Mouse (Mus musculus) kidney, embryonic 14.5 days (tissue): ENCODE results near the gene Grhl3. TPM values are rescaled to one million over a fixed set of nuclear protein-coding genes. Genes with fewer than 3 reads are reported as not detected.

Experiments
- ATAC-seq: fragments of 200-750 bp; cut with Nextera tagmentation; 2 replicates; pipeline ENCODE4 v1.8.0; 2017; ENCODE audit warnings: moderate number of reproducible peaks, mild to moderate bottlenecking, moderate TSS enrichment, moderate library complexity; ENCODE audit not compliant: low FRiP score, low TSS enrichment
- H3K27ac ChIP-seq: fragments of 300-500 bp; sonication (generic); 2 replicates; pipeline ENCODE4 v1.5.1; 2014; ENCODE audit warnings: low read depth, mild to moderate bottlenecking, low read length, moderate library complexity, mixed read lengths
- H3K27me3 ChIP-seq: fragments of 300-500 bp; sonication (generic); 2 replicates; pipeline ENCODE4 v1.6.1; 2014; ENCODE audit warnings: mild to moderate bottlenecking, low read length; ENCODE audit not compliant: control insufficient read depth, insufficient read depth
- H3K36me3 ChIP-seq: fragments of 300-500 bp; sonication (generic); 2 replicates; pipeline ENCODE4 v1.6.1; 2014; ENCODE audit warnings: low read length, mixed read lengths; ENCODE audit not compliant: control insufficient read depth, insufficient read depth
- H3K4me1 ChIP-seq: fragments of 300-500 bp; sonication (generic); 2 replicates; pipeline ENCODE4 v1.6.1; 2014; ENCODE audit warnings: low read length, mixed read lengths; ENCODE audit not compliant: control insufficient read depth, insufficient read depth
- H3K4me2 ChIP-seq: fragments of 300-500 bp; sonication (generic); replicated peaks from 2 replicates; pipeline ENCODE4 v1.6.1; 2014; ENCODE audit warnings: low read depth, mild to moderate bottlenecking, low read length
- H3K4me3 ChIP-seq: fragments of 300-500 bp; sonication (generic); 2 replicates; pipeline ENCODE4 v1.5.1; 2014; ENCODE audit warnings: mild to moderate bottlenecking, low read length
- H3K9ac ChIP-seq: fragments of 300-500 bp; sonication (generic); 2 replicates; pipeline ENCODE4 v1.6.1; 2014; ENCODE audit warnings: low read depth, mild to moderate bottlenecking, low read length, moderate library complexity
- H3K9me3 ChIP-seq: fragments of 300-500 bp; sonication (generic); 2 replicates; pipeline ENCODE4 v1.6.1; 2016; ENCODE audit warnings: low read length; ENCODE audit not compliant: control insufficient read depth
- WGBS: fragments of 180-500 bp; shearing (Covaris S2); extraction: QIAGEN DNeasy Blood & Tissue Kit; methylation state at CpG from one replicate; pipeline ENCODE4 v1.1.7; 2014; 5-methylcytosine and 5-hydroxymethylcytosine counted together
- polyA plus RNA-seq: library from polyadenylated mRNA; unstranded; fragments of >200 nt; fragmentation: Nextera tagmentation; extraction: Ambion mirVana; gene quantifications from 2 replicates; pipeline ENCODE4 v1.2.1, GENCODE M21; 2014

Grhl3 gene
- polyA plus RNA-seq, 1 experiment from 2014 or later: 2.3 TPM

GRCm38 (mm10) chr4:135546008-135546407 lies 27.4 kb downstream of the Grhl3 start:
- no peaks in the 10 kb centered on the region for H3K27me3 ChIP-seq
- no peak overlapping the region for H3K9ac ChIP-seq
- no peak overlapping the region for H3K4me3 ChIP-seq
- no peak for ATAC-seq
- 87% methylated on average over 7 of the region's 7 CpGs for WGBS
- H3K4me2 ChIP-seq: no peak overlapping the region
- peaks cover 46% of the 10 kb centered on the region for H3K4me1 ChIP-seq
- H3K27ac ChIP-seq: no peak overlapping the region
- H3K9me3 ChIP-seq: no peaks in the 10 kb centered on the region
- no peaks in the 10 kb centered on the region for H3K36me3 ChIP-seq

- no peaks in the 10 kb centered on the region for H3K9me3 ChIP-seq
- H3K9ac ChIP-seq: peak overlapping the region; percentile 34; the same call in 1 of the 2 replicates
- peak; percentile 13; the same call in 1 of the 2 replicates for ATAC-seq
- peaks cover 46% of the 10 kb centered on the region for H3K4me1 ChIP-seq
- H3K36me3 ChIP-seq: no peaks in the 10 kb centered on the region
- no peak overlapping the region for H3K27ac ChIP-seq
- peak overlapping the region; percentile 33 for H3K4me2 ChIP-seq
- no peaks in the 10 kb centered on the region for H3K27me3 ChIP-seq
- H3K4me3 ChIP-seq: peak overlapping the region; percentile 24
- 9% methylated on average over 8 of the region's 8 CpGs for WGBS
These were observed 28.3 kb downstream of the Grhl3 start for GRCm38 (mm10) chr4:135545080-135545511.

GRCm38 (mm10) chr4:135544284-135544683 lies 29.1 kb downstream of the Grhl3 start:
- H3K9me3 ChIP-seq: no peaks in the 10 kb centered on the region
- no peaks in the 10 kb centered on the region for H3K27me3 ChIP-seq
- 0 out of 2 replicates have a peak, but pooled peaks have one; percentile 25 for ATAC-seq
- H3K27ac ChIP-seq: no peak overlapping the region
- H3K4me1 ChIP-seq: peaks cover 46% of the 10 kb centered on the region
- H3K4me2 ChIP-seq: no peak overlapping the region
- H3K4me3 ChIP-seq: no peak overlapping the region
- WGBS: 50% methylated on average over 2 of the region's 2 CpGs
- no peak overlapping the region; the same call in 1 of the 2 replicates for H3K9ac ChIP-seq
- H3K36me3 ChIP-seq: no peaks in the 10 kb centered on the region

- 76% methylated on average over 9 of the region's 9 CpGs for WGBS
- Histone ChIP-seq H3K9ac (no peak overlapping the region), H3K36me3 (no peaks in the 10 kb centered on the region), H3K27me3 (no peaks in the 10 kb centered on the region), H3K4me2 (no peak overlapping the region), H3K27ac (no peak overlapping the region), H3K9me3 (no peaks in the 10 kb centered on the region), H3K4me1 (peaks cover 12% of the 10 kb centered on the region), H3K4me3 (no peak overlapping the region)
- no peak for ATAC-seq
These were observed 33.4 kb downstream of the Grhl3 start for GRCm38 (mm10) chr4:135540057-135540456.

- H3K27me3 ChIP-seq: no peaks in the 10 kb centered on the region
- H3K9me3 ChIP-seq: no peaks in the 10 kb centered on the region
- H3K27ac ChIP-seq: no peak overlapping the region
- no peak overlapping the region for H3K4me2 ChIP-seq
- ATAC-seq: no peak
- no peak overlapping the region for H3K4me3 ChIP-seq
- H3K4me1 ChIP-seq: peaks cover 2% of the 10 kb centered on the region; the same call in 1 of the 2 replicates
- 84% methylated on average over 12 of the region's 12 CpGs for WGBS
- no peaks in the 10 kb centered on the region for H3K36me3 ChIP-seq
- H3K9ac ChIP-seq: no peak overlapping the region
These were observed 34.4 kb downstream of the Grhl3 start for GRCm38 (mm10) chr4:135539056-135539455.

GRCm38 (mm10) chr4:135535021-135535420 lies 38.4 kb downstream of the Grhl3 start:
- 98% methylated on average over 3 of the region's 3 CpGs for WGBS
- ATAC-seq: no peak
- H3K4me1 ChIP-seq: no peaks in the 10 kb centered on the region
- no peak overlapping the region for H3K4me2 ChIP-seq
- no peaks in the 10 kb centered on the region for H3K36me3 ChIP-seq
- H3K4me3 ChIP-seq: no peak overlapping the region
- H3K27ac ChIP-seq: no peak overlapping the region
- H3K27me3 ChIP-seq: no peaks in the 10 kb centered on the region
- peaks cover 7% of the 10 kb centered on the region for H3K9me3 ChIP-seq
- no peak overlapping the region for H3K9ac ChIP-seq

- Histone ChIP-seq H3K9ac (no peak overlapping the region), H3K4me1 (no peaks in the 10 kb centered on the region), H3K27ac (no peak overlapping the region), H3K27me3 (no peaks in the 10 kb centered on the region), H3K4me3 (no peak overlapping the region), H3K9me3 (peaks cover 7% of the 10 kb centered on the region), H3K36me3 (no peaks in the 10 kb centered on the region), H3K4me2 (no peak overlapping the region)
- no peak for ATAC-seq
- 80% methylated on average over 6 of the region's 6 CpGs for WGBS
These were observed 40.4 kb downstream of the Grhl3 start for GRCm38 (mm10) chr4:135533001-135533400.

- Histone ChIP-seq H3K4me3 (no peak overlapping the region), H3K9ac (no peak overlapping the region), H3K27ac (no peak overlapping the region), H3K36me3 (no peaks in the 10 kb centered on the region), H3K27me3 (no peaks in the 10 kb centered on the region), H3K9me3 (peaks cover 7% of the 10 kb centered on the region), H3K4me2 (no peak overlapping the region), H3K4me1 (no peaks in the 10 kb centered on the region)
- WGBS: 53% methylated on average over 9 of the region's 9 CpGs
- no peak for ATAC-seq
These were observed 41.4 kb downstream of the Grhl3 start for GRCm38 (mm10) chr4:135531771-135532613.

GRCm38 (mm10) chr4:135531236-135531635 lies 42.2 kb downstream of the Grhl3 start:
- H3K36me3 ChIP-seq: no peaks in the 10 kb centered on the region
- H3K4me2 ChIP-seq: no peak overlapping the region
- peaks cover 3% of the 10 kb centered on the region; the same call in 1 of the 2 replicates for H3K4me1 ChIP-seq
- peaks cover 7% of the 10 kb centered on the region for H3K9me3 ChIP-seq
- 95% methylated on average over 9 of the region's 9 CpGs for WGBS
- no peaks in the 10 kb centered on the region for H3K27me3 ChIP-seq
- no peak overlapping the region for H3K4me3 ChIP-seq
- H3K27ac ChIP-seq: no peak overlapping the region
- H3K9ac ChIP-seq: no peak overlapping the region
- no peak for ATAC-seq
